Mouse (Mus musculus) heart, embryonic 14.5 days (tissue): ENCODE data around the gene Gm20696. TPM values are rescaled to one million over a fixed set of nuclear protein-coding genes. Genes with fewer than 3 reads are reported as not detected.

Source experiments
- ATAC-seq: fragments of 200-750 bp; cut with Nextera tagmentation; 2 replicates; pipeline ENCODE4 v1.8.0; 2017; ENCODE audit warnings: low read depth, moderate TSS enrichment; ENCODE audit not compliant: insufficient number of reproducible peaks, insufficient read depth, low FRiP score
- H3K27ac ChIP-seq, 2 experiments: fragments of 200-500 bp in 1 of 2; fragments of 300-500 bp in 1 of 2; sonication (generic) in 1 of 2; replicated peaks in 1 of 2; 2 replicates each; pipeline ENCODE4 v1.5.1; 2012 to 2014; ENCODE audit warnings: low read depth in 2 of 2, low read length in 2 of 2, control low read depth in 1 of 2, mild to moderate bottlenecking in 1 of 2, mixed read lengths in 1 of 2; ENCODE audit not compliant: control insufficient read depth in 1 of 2, insufficient read depth in 1 of 2
- H3K27me3 ChIP-seq: fragments of 300-500 bp; sonication (generic); 2 replicates; pipeline ENCODE4 v1.6.1; 2014; ENCODE audit warnings: mild to moderate bottlenecking, low read length, control low read depth; ENCODE audit not compliant: control insufficient read depth, insufficient read depth
- H3K36me3 ChIP-seq: fragments of 300-500 bp; sonication (generic); 2 replicates; pipeline ENCODE4 v1.6.1; 2014; ENCODE audit warnings: mild to moderate bottlenecking, control low read depth, low read length, mixed read lengths; ENCODE audit not compliant: control insufficient read depth, insufficient read depth
- H3K4me1 ChIP-seq, 2 experiments: fragments of 200-500 bp in 1 of 2; fragments of 300-500 bp in 1 of 2; sonication (generic) in 1 of 2; 2 replicates each; pipeline ENCODE4 v1.6.1; 2012 to 2014; ENCODE audit warnings: low read length in 2 of 2, control low read depth in 1 of 2, mixed read lengths in 1 of 2; ENCODE audit not compliant: control insufficient read depth in 2 of 2, insufficient read depth in 2 of 2
- H3K4me2 ChIP-seq: fragments of 300-500 bp; sonication (generic); 2 replicates; pipeline ENCODE4 v1.6.1; 2014; ENCODE audit warnings: mild to moderate bottlenecking, low read length
- H3K4me3 ChIP-seq, 2 experiments: fragments of 200-500 bp in 1 of 2; fragments of 300-500 bp in 1 of 2; sonication (generic) in 1 of 2; 2 replicates each; pipeline ENCODE4 v1.5.1; 2012 to 2014; ENCODE audit warnings: low read length in 2 of 2, mild to moderate bottlenecking in 2 of 2, control low read depth in 1 of 2, low read depth in 1 of 2, moderate library complexity in 1 of 2; ENCODE audit not compliant: control insufficient read depth in 1 of 2, insufficient read depth in 1 of 2
- H3K9ac ChIP-seq: fragments of 300-500 bp; sonication (generic); 2 replicates; pipeline ENCODE4 v1.6.1; 2014; ENCODE audit warnings: mild to moderate bottlenecking, low read length
- H3K9me3 ChIP-seq: fragments of 300-500 bp; sonication (generic); 2 replicates; pipeline ENCODE4 v1.6.1; 2016; ENCODE audit warnings: low read length, control low read depth; ENCODE audit not compliant: control insufficient read depth
- WGBS: fragments of 180-500 bp; shearing (Covaris S2); extraction: QIAGEN DNeasy Blood & Tissue Kit; methylation state at CpG from one replicate; pipeline ENCODE4 v1.1.7; 2014; 5-methylcytosine and 5-hydroxymethylcytosine counted together
- polyA plus RNA-seq: library from polyadenylated mRNA; unstranded; fragments of >200 nt; fragmentation: Nextera tagmentation; extraction: Ambion mirVana; gene quantifications from 2 replicates; pipeline ENCODE4 v1.2.1, GENCODE M21; 2014

The Gm20696 gene
- polyA plus RNA-seq, 1 experiment from 2014 or later, result 3.9 TPM

DNA sequence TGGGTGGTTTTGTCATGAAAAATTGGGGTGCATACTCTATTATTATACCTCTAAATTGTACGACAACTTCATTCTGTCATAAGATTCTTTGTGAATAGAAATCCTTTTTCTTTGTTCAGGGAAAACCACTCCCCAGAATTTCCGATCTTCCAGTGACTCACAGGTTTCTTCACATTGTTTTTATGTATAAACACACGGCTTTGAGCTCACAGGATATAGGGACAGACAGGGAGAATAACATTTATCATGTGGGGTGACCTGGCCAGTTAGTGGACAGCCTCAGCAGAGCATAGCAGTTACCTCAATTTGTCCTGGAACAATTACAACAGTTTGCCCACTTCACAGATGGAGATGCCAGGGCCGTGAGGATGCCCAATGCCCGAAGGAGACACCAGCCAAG is 109.6 kb downstream of the Gm20696 start:
- Histone ChIP-seq H3K4me1 (no peaks in the 10 kb centered on the region), H3K9me3 (no peaks in the 10 kb centered on the region), H3K9ac (no peak overlapping the region), H3K27me3 (no peaks in the 10 kb centered on the region), H3K36me3 (no peaks in the 10 kb centered on the region), H3K4me3 (no peak overlapping the region), H3K4me2 (no peak overlapping the region), H3K27ac (no peak overlapping the region)
- 74% methylated on average over 5 of the region's 5 CpGs for WGBS
- no peak for ATAC-seq

DNA sequence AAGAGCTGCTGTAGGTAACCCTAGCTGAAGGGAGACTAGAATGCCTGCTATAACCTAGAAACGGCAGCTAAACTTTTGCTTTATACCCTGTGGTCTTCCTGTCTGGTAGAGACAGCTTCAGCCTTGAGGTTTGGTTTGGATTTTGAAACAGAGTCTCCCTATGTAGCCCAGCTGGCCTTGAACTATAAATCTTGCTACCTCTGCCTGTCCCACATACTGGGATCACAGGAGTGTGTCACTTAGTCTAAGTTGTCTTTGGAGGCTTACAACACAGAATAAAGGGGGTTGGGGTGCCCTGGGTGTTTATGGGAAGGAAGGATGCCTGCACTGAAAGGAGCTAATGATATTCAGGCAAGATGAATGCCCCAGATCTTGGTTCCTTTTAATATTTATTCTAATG is 113.8 kb downstream of the Gm20696 start:
- Histone ChIP-seq H3K4me3 (no peak overlapping the region), H3K4me1 (no peaks in the 10 kb centered on the region), H3K9me3 (peaks cover 7% of the 10 kb centered on the region; the same call in 1 of the 2 replicates), H3K27ac (no peak overlapping the region), H3K9ac (no peak overlapping the region), H3K36me3 (no peaks in the 10 kb centered on the region), H3K27me3 (no peaks in the 10 kb centered on the region), H3K4me2 (no peak overlapping the region)
- no peak for ATAC-seq
- 65% methylated on average over 1 of the region's 1 CpGs for WGBS

DNA sequence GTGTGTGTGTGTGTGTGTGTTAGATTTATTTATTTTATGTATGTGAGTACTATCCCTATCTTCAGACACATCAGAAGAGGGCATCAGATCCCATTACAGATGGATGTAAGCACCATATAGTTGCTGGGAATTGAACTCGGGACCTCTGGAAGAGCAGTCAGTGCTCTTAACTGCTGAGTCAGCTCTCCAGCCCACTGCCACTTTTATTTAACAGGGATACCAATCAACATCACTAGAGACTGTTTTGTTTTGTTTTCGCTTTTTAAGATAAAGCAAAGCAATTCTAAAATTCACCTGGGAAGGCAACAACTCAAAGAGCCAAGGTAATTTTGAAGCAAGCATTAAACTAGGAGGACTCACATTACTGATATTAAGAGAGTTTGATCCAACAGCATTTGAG is 120.2 kb downstream of the Gm20696 start:
- H3K4me1 ChIP-seq, result no peaks in the 10 kb centered on the region
- H3K4me3 ChIP-seq, result no peak overlapping the region
- H3K4me2 ChIP-seq, result no peak overlapping the region
- H3K9ac ChIP-seq, result no peak overlapping the region
- no peaks in the 10 kb centered on the region for H3K36me3 ChIP-seq
- no peak overlapping the region for H3K27ac ChIP-seq
- H3K27me3 ChIP-seq, result no peaks in the 10 kb centered on the region
- no peak for ATAC-seq
- H3K9me3 ChIP-seq, result peaks cover 7% of the 10 kb centered on the region; the same call in 1 of the 2 replicates
- 87% methylated on average over 2 of the region's 2 CpGs for WGBS

DNA sequence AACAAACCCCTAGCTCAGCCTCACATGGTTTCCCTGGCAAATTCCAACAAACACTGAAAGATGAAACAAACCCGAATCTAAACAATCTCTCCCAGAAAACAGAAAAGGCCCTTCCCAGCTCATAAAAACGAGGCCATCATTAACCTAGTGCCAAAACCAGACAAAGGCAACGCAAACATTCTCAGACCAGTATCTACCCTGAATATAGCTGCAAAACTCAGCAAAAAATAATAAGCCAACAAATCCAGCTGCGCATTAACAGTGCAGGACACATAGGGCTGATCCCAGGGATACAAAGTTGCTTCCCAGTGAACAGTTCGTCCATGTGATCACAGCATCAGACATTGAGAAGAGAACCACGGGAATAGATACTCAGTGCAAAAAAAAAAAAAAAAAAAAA is 121.2 kb downstream of the Gm20696 start:
- no peak for ATAC-seq
- Histone ChIP-seq H3K4me2 (no peak overlapping the region), H3K9me3 (peaks cover 7% of the 10 kb centered on the region; the same call in 1 of the 2 replicates), H3K4me3 (no peak overlapping the region), H3K27ac (no peak overlapping the region), H3K36me3 (no peaks in the 10 kb centered on the region), H3K27me3 (no peaks in the 10 kb centered on the region), H3K9ac (no peak overlapping the region), H3K4me1 (no peaks in the 10 kb centered on the region)
- WGBS, result 72% methylated on average over 6 of the region's 6 CpGs

DNA sequence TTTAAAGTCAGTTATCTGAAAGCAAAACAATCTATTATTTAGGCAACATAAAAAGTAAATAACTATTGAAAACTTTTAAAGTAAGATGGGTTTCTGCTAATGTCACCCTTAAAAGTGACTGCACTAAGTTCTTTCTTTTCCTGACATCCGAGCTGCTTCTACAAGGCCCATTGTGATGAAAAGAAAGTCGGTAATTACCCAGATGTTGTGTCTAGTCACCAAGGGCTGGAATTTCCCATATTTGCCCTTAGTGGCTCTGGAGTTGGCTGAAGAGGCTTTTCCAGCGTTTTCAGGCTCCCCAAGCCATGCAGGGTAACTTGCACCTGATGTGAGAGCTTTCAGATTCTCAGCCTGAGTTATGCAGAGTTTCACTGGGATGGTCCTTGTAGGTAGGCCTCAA is 125.5 kb downstream of the Gm20696 start:
- Histone ChIP-seq H3K27ac (no peak overlapping the region), H3K9ac (no peak overlapping the region), H3K36me3 (no peaks in the 10 kb centered on the region), H3K4me3 (no peak overlapping the region), H3K27me3 (no peaks in the 10 kb centered on the region), H3K9me3 (no peaks in the 10 kb centered on the region), H3K4me2 (no peak overlapping the region), H3K4me1 (no peaks in the 10 kb centered on the region)
- WGBS, result 60% methylated on average over 3 of the region's 3 CpGs
- ATAC-seq, result no peak

DNA sequence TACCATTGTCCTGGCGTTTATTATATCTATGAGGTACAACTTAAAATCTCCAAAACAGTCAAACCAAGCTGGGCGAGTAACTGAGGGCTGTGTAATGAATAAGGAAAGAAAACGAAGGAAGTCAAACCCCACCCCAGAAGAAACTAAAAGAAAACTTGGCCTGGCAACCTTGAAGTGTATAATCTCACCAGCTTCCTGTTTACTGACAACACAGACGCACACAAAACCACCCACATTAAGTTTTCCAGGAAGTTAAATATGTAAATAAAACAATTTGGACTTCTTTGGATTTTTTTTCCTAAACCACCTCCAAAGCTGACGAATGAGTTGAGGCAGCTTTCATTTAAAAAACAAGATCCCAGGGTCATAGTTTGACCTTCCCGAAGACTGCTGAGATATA is 125.9 kb downstream of the Gm20696 start:
- no peak for ATAC-seq
- Histone ChIP-seq H3K9ac (no peak overlapping the region), H3K4me1 (no peaks in the 10 kb centered on the region), H3K9me3 (no peaks in the 10 kb centered on the region), H3K27ac (no peak overlapping the region), H3K27me3 (no peaks in the 10 kb centered on the region), H3K4me2 (no peak overlapping the region), H3K4me3 (no peak overlapping the region), H3K36me3 (no peaks in the 10 kb centered on the region)
- 68% methylated on average over 6 of the region's 6 CpGs for WGBS

DNA sequence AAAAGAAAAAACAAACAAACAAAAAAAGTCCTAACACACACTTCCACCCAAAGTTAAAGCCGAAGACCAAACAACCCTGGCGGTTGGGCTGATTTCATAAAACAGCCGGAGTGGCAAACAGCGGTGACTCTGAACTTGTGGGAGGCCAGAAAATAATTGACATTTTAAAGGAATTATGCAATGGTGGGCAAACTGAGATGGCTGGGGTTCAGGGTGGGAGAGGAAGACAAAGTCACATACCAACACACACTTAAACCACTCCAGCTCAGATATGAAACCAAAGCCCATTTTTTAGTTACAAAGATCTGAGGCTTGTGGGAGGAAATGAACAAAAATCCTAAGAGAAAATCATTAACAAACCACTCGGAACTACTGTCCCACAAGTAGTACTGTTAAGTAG is 126.5 kb downstream of the Gm20696 start:
- WGBS, result 82% methylated on average over 5 of the region's 5 CpGs
- no peak for ATAC-seq

DNA sequence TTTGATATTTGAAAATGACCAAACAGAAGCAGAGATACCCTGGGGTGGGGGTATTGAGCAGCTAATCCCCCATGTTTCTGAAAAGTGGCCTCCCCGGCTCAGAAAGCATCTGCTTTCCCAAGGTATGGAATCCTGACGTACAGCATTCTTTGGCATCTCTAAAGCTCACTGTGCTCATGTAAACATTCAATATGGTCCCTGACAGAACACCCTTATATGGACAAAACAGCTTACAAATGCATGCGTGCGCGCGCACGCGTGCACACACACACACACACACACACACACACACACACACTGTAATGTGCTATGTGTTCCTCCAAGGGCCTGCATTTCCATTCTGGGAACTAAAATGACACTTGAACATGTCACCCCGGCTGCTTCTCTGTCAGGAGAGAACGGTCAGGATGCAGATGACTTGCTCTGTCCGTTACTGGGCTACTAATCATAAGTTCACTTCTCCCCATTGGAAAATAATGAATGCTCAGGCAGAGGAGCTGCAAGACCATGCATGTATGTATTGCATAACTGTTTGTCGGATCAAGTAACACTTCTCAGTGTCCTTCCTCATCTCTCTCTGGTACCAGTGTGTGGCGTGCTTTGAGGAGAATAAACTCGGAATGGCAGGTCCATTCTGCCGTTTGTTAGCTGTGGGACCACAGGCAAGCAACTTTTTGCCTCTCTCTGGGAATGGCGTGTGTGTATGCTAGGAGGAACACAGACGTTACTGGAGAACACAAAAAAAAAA is 128.2 kb downstream of the Gm20696 start:
- Histone ChIP-seq H3K9ac (no peak overlapping the region), H3K9me3 (no peaks in the 10 kb centered on the region), H3K27me3 (no peaks in the 10 kb centered on the region), H3K4me3 (no peak overlapping the region), H3K4me2 (no peak overlapping the region), H3K36me3 (no peaks in the 10 kb centered on the region), H3K4me1 (no peaks in the 10 kb centered on the region), H3K27ac (no peak overlapping the region)
- ATAC-seq, result no peak
- 78% methylated on average over 17 of the region's 17 CpGs for WGBS

More for the DNA sequence above, 126.5 kb downstream of the Gm20696 start:
- no peak overlapping the region for H3K4me2 ChIP-seq
- no peaks in the 10 kb centered on the region for H3K9me3 ChIP-seq
- no peak overlapping the region for H3K9ac ChIP-seq
- H3K36me3 ChIP-seq, result no peaks in the 10 kb centered on the region
- H3K27ac ChIP-seq, result no peak overlapping the region
- no peak overlapping the region for H3K4me3 ChIP-seq
- no peaks in the 10 kb centered on the region for H3K4me1 ChIP-seq
- H3K27me3 ChIP-seq, result no peaks in the 10 kb centered on the region
